Mouse (Mus musculus): ENCODE data around the gene AI182371.

The AI182371 gene

DNA sequence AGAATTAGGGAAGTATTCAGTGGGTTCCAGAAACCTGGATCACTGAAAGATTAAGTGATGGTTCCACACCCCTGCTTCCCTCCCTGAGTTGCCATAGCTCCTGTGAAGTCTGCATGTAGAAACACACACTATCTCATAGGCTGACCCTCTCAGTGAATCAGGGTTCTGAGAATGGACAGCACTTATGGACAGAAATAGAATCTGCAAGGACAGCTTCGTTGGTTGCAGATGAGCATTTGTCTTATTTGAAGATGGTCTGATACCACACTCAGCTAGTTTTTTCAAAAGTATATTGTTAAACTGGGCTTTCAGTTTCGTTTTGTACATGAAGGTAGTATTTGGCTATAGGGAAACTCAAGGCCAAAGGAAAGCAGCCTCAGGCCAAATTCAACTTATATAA, 9.2 kb upstream of the AI182371 start:
- Histone ChIP-seq H3K9me3 (ENCODE audit: low read length) (no peaks in the 10 kb centered on the region), H3K4me1 (replicated peaks; ENCODE audit: low read depth, low read length) (peaks cover 14% of the 10 kb centered on the region), H3K36me3 (ENCODE audit: insufficient read depth, low read length) (peaks cover 5% of the 10 kb centered on the region; the same call in 1 of the 2 replicates), H3K4me3 (replicated peaks; ENCODE audit: low read length) (no peak overlapping the region), H3K27me3 (ENCODE audit: insufficient read depth, low read length) (0 out of 2 replicates have a peak, but pooled peaks cover 3% of the 10 kb centered on the region)
- no peak for TF ChIP-seq POU5F1 (IDR thresholded peaks at IDR 0.05; ENCODE audit: borderline replicate concordance, low read length)
- TF ChIP-seq CTCF (conservative IDR thresholded peaks at IDR 0.05; ENCODE audit: low read length): no peak
- no peak for TF ChIP-seq NANOG (IDR thresholded peaks at IDR 0.05; ENCODE audit: borderline replicate concordance, low read length)

DNA sequence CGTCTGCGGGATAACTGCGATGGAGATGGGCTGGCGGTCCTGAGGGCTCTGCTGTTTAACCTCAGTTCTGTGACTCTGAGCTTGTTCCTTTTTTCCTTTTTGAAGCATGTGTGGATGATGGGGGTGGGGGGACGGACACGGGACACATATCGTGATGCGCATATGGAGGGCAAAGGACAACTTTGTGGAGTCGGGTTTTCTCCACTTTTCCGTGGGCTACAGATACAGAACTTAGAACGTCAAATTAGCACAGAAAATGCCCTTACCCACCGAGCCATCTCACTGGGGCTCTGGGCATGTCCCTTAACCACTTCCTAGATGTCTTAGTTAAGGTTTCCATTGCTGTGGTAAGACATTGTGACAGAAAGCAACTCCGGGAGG, 8.6 kb upstream of the AI182371 start:
- H3K36me3 ChIP-seq (ENCODE audit: insufficient read depth, low read length): no peaks in the 10 kb centered on the region
- no peak for TF ChIP-seq CTCF (conservative IDR thresholded peaks at IDR 0.05; ENCODE audit: low read length)
- no peak for TF ChIP-seq NANOG (IDR thresholded peaks at IDR 0.05; ENCODE audit: borderline replicate concordance, low read length)
- no peak for TF ChIP-seq POU5F1 (IDR thresholded peaks at IDR 0.05; ENCODE audit: borderline replicate concordance, low read length)
- no peaks in the 10 kb centered on the region for H3K9me3 ChIP-seq (ENCODE audit: low read length)
- H3K27me3 ChIP-seq (ENCODE audit: insufficient read depth, low read length): 0 out of 2 replicates have a peak, but pooled peaks cover 3% of the 10 kb centered on the region
- peak overlapping the region; percentile 92 for H3K4me3 ChIP-seq (replicated peaks; ENCODE audit: low read length)
- H3K4me1 ChIP-seq (replicated peaks; ENCODE audit: low read depth, low read length): peaks cover 14% of the 10 kb centered on the region

DNA sequence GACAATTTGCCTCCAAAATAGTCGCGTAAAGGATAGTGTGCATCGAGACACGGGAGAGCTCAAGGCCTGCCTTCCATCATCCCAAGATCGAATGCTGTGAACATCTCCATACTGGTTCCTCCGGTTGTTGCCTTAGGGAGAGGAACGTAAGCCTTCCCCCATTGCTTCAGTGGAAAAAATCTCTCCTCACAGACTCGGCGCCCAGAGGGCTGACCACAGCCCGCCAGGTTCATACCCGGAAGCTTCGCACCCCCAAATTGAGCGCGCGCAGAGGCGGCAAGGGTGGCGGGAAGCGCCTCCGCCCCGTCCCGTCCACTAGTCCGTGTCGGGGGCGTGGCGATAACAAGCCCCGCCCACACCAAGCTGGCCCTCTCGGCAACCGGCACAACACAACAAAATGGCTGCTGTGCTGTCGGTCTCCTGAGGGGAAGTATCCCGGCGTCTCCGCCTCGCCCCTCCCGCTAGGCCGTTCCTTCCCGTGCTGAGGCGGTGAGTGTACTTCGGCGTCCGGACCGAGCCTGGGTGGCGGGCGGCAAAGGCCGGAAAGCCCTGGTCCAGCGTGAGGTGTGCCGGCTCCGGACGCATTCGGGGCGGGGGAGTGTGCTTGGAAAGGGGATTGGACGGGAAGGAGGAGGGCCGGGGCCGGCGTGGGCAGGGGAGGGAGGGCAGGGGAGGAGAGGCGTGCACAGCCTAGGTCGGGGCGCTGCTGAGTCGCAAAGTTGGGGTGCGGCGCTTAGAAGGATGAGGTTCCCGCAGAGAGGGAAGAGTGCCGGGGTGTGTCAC, 8.0 kb upstream of the AI182371 start, which contains the start of gene Cntrl:
TSS of gene Cntrl (plus strand) at position 352 of the 783 bp plus-strand sequence.
- H3K9me3 ChIP-seq (ENCODE audit: low read length): no peaks in the 10 kb centered on the region
- H3K4me3 ChIP-seq (replicated peaks; ENCODE audit: low read length): peak within 1 kb of the TSS; percentile 92
- H3K36me3 ChIP-seq (ENCODE audit: insufficient read depth, low read length): no peaks in the 10 kb centered on the region
- 0 out of 2 replicates have a peak, but pooled peaks cover 3% of the 10 kb centered on the region for H3K27me3 ChIP-seq (ENCODE audit: insufficient read depth, low read length)
- H3K4me1 ChIP-seq (replicated peaks; ENCODE audit: low read depth, low read length): peaks cover 14% of the 10 kb centered on the region
- TF ChIP-seq CTCF (conservative IDR thresholded peaks at IDR 0.05; ENCODE audit: low read length) (no peak), POU5F1 (IDR thresholded peaks at IDR 0.05; ENCODE audit: borderline replicate concordance, low read length) (no peak), NANOG (IDR thresholded peaks at IDR 0.05; ENCODE audit: borderline replicate concordance, low read length) (no peak)

DNA sequence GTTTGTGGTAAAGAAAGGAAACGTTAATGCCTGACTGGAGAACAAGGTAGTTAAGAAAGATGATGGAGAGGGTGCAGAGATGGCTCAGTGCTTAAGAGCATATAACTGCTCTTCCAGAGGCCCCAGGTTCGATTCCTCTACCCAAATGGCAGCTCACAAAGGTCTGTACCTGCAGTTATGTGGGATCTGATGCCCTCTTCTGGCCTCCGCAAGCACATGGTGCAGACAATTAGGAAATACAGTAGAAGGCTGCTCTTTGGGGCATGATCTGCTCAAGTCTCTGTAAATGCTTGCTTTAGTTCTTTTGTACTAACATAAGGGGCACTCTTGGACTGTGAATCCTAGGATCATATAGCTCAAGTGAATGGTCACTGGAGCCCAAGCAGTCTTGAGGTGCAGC, 7.4 kb upstream of the AI182371 start:
- peak overlapping the region; percentile 92 for H3K4me3 ChIP-seq (replicated peaks; ENCODE audit: low read length)
- 0 out of 2 replicates have a peak, but pooled peaks cover 3% of the 10 kb centered on the region for H3K27me3 ChIP-seq (ENCODE audit: insufficient read depth, low read length)
- TF ChIP-seq CTCF (conservative IDR thresholded peaks at IDR 0.05; ENCODE audit: low read length) (0 out of 2 replicates have a peak, but pooled peaks have one; percentile 6), NANOG (IDR thresholded peaks at IDR 0.05; ENCODE audit: borderline replicate concordance, low read length) (no peak)
- no peaks in the 10 kb centered on the region for H3K36me3 ChIP-seq (ENCODE audit: insufficient read depth, low read length)
- no peaks in the 10 kb centered on the region for H3K9me3 ChIP-seq (ENCODE audit: low read length)
- peaks cover 14% of the 10 kb centered on the region for H3K4me1 ChIP-seq (replicated peaks; ENCODE audit: low read depth, low read length)

DNA sequence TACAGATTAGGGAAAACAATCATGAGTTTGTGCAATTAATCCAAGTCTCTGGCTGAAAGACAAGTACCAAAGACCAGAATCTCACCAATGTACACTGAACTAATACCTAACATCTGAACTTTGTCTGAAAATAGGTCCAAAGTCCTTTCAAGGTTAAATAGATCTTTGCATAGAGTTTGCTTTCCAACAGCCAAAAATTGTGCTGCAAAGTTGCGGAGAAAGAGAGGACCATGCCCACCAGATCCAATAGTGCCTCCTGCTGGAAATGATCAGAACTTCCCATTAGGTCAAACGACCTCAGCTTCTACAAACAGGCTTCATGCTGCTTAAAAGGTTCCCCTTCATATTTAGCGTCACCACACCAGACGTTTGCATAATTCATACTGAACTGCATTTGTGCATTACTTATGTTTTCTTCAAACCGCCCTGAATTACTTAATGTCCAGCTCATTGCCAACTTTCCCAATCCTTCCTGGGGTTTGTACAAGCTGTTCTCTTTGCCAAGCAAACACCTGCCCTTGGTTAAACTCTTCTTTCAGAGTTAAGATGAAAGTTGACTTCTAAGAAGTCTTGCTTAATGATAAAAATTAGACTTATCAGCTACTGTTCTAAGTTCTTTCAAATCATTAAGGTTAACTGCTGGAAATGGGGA, 6.8 kb upstream of the AI182371 start:
- no peak overlapping the region for H3K4me3 ChIP-seq (replicated peaks; ENCODE audit: low read length)
- no peaks in the 10 kb centered on the region for H3K9me3 ChIP-seq (ENCODE audit: low read length)

DNA sequence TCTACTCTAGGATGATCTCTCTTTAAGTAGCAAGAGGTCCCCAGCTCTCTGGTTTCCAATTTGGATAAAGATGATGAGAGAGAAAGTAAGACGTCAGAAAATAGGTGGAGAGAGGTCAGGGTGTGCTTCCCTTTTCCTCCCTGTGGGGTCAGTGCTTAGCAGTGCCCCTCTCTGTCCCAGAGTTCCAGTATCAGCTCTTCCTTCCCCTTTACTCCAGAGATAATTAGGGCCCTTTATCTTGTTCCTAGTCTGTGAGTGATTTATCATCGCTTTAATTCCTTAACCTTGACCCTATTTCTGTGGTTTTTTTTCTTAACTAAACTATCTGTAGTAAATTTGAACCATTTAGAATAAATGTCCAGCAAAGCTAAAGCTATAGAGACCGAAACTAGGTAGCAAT, 3.5 kb upstream of the AI182371 start:
- no peaks in the 10 kb centered on the region for H3K27me3 ChIP-seq (ENCODE audit: insufficient read depth, low read length)
- no peak overlapping the region for H3K4me3 ChIP-seq (replicated peaks; ENCODE audit: low read length)
- no peaks in the 10 kb centered on the region for H3K36me3 ChIP-seq (ENCODE audit: insufficient read depth, low read length)
- peaks cover 7% of the 10 kb centered on the region for H3K4me1 ChIP-seq (replicated peaks; ENCODE audit: low read depth, low read length)
- H3K9me3 ChIP-seq (ENCODE audit: low read length): no peaks in the 10 kb centered on the region
- TF ChIP-seq NANOG (IDR thresholded peaks at IDR 0.05; ENCODE audit: borderline replicate concordance, low read length) (no peak), CTCF (conservative IDR thresholded peaks at IDR 0.05; ENCODE audit: low read length) (no peak), POU5F1 (IDR thresholded peaks at IDR 0.05; ENCODE audit: borderline replicate concordance, low read length) (no peak)

More for the DNA sequence above, 6.8 kb upstream of the AI182371 start:
- Histone ChIP-seq H3K36me3 (ENCODE audit: insufficient read depth, low read length) (no peaks in the 10 kb centered on the region), H3K27me3 (ENCODE audit: insufficient read depth, low read length) (0 out of 2 replicates have a peak, but pooled peaks cover 3% of the 10 kb centered on the region), H3K4me1 (replicated peaks; ENCODE audit: low read depth, low read length) (peaks cover 14% of the 10 kb centered on the region)
- no peak for TF ChIP-seq POU5F1 (IDR thresholded peaks at IDR 0.05; ENCODE audit: borderline replicate concordance, low read length)
- no peak for TF ChIP-seq NANOG (IDR thresholded peaks at IDR 0.05; ENCODE audit: borderline replicate concordance, low read length)
- peak; percentile 78 for TF ChIP-seq CTCF (conservative IDR thresholded peaks at IDR 0.05; ENCODE audit: low read length)

DNA sequence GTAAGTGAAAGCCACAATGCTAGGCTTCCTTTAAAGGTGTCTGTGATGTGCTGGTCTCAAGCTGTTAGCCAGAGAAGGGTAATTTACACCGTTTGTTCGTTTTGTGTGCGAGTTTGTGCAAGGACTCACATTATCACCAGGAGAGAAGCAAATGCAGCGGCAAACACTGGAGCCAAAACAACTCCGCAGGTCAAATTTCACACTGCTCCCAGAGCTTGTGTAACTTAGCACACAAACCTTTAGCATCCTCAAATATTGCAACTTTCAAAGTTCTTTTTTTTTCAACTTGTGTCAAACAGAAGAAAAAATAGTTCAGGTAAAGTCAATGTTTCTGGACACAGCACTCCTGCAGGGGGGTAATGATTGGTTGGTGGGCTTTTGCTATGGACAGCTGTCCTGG, 2.2 kb upstream of the AI182371 start:
- peaks cover under 1% of the 10 kb centered on the region for H3K4me1 ChIP-seq (replicated peaks; ENCODE audit: low read depth, low read length)
- no peak overlapping the region for H3K4me3 ChIP-seq (replicated peaks; ENCODE audit: low read length)
- TF ChIP-seq NANOG (IDR thresholded peaks at IDR 0.05; ENCODE audit: borderline replicate concordance, low read length): no peak
- TF ChIP-seq CTCF (conservative IDR thresholded peaks at IDR 0.05; ENCODE audit: low read length): no peak
- TF ChIP-seq POU5F1 (IDR thresholded peaks at IDR 0.05; ENCODE audit: borderline replicate concordance, low read length): no peak
- no peaks in the 10 kb centered on the region for H3K9me3 ChIP-seq (ENCODE audit: low read length)
- H3K36me3 ChIP-seq (ENCODE audit: insufficient read depth, low read length): no peaks in the 10 kb centered on the region
- no peaks in the 10 kb centered on the region for H3K27me3 ChIP-seq (ENCODE audit: insufficient read depth, low read length)

DNA sequence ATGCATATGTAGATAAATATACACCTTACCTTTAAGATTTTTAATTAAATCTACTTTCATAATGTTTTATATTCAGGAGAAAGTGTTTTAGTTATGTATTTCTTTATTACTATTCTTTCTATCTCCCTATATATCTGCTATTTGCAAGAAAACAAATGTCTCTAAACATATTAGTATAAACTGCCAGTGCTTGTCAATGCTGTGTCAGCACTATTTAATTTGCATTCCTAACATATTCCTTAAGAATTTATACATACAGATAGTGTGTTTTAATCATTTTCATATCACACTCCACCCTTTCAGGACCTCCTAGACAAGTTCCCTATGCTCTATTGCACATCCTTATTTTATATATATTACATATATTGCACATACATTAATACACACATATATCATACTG, 1.4 kb upstream of the AI182371 start:
- TF ChIP-seq CTCF (conservative IDR thresholded peaks at IDR 0.05; ENCODE audit: low read length) (no peak), POU5F1 (IDR thresholded peaks at IDR 0.05; ENCODE audit: borderline replicate concordance, low read length) (no peak), NANOG (IDR thresholded peaks at IDR 0.05; ENCODE audit: borderline replicate concordance, low read length) (no peak)
- no peaks in the 10 kb centered on the region for H3K27me3 ChIP-seq (ENCODE audit: insufficient read depth, low read length)
- no peak overlapping the region for H3K4me3 ChIP-seq (replicated peaks; ENCODE audit: low read length)
- H3K4me1 ChIP-seq (replicated peaks; ENCODE audit: low read depth, low read length): no peaks in the 10 kb centered on the region
- H3K9me3 ChIP-seq (ENCODE audit: low read length): no peaks in the 10 kb centered on the region
- H3K36me3 ChIP-seq (ENCODE audit: insufficient read depth, low read length): no peaks in the 10 kb centered on the region
